Mouse (Mus musculus) heart, adult 18-20 months (tissue): ENCODE measurements around the gene Tubgcp6. TPM values are rescaled to one million over a fixed set of nuclear protein-coding genes. Genes with fewer than 3 reads are reported as not detected.

Experiments used
- DNase-seq, 2 experiments: peaks; one replicate each; pipeline ENCODE4 v3.0.0; 2021 to 2022; ENCODE audit warnings: mixed read lengths in 1 of 2
- microRNA-seq, 2 experiments: library from miRNA; unstranded; fragments of <30 nt; microRNA quantifications; one replicate each; pipeline ENCODE4 v1.2.0; 2022
- total RNA-seq, 2 experiments: library from RNA; stranded (reverse); gene quantifications; 2 replicates each; pipeline ENCODE4 v1.2.3; 2021

The Tubgcp6 gene
- total RNA-seq, 2 experiments from 2014 or later = 7.4 to 8.5 TPM

- DNase-seq = no peak
These were observed 59.4 kb downstream of the Tubgcp6 start for GRCm38 (mm10) chr15:89063536-89063935.

GRCm38 (mm10) chr15:89063001-89063400 lies 59.9 kb downstream of the Tubgcp6 start:
- DNase-seq = no peak

- no peak for DNase-seq
These were observed 60.4 kb downstream of the Tubgcp6 start for GRCm38 (mm10) chr15:89062518-89062910.

GRCm38 (mm10) chr15:89061761-89062517 lies 61.0 kb downstream of the Tubgcp6 start:
- DNase-seq = no peak

GRCm38 (mm10) chr15:89060811-89061460 lies 62.0 kb downstream of the Tubgcp6 start:
- no peak for DNase-seq

GRCm38 (mm10) chr15:89060032-89060681 lies 62.8 kb downstream of the Tubgcp6 start:
- no peak for DNase-seq

GRCm38 (mm10) chr15:89059161-89059931 lies 63.6 kb downstream of the Tubgcp6 start, which contains the start of gene Panx2:
Gene Panx2 (plus strand): TSS chr15:89059734.
- no peak for DNase-seq

GRCm38 (mm10) chr15:89058736-89059135 lies 64.2 kb downstream of the Tubgcp6 start:
- no peak for DNase-seq

GRCm38 (mm10) chr15:89054666-89055065 lies 68.2 kb downstream of the Tubgcp6 start:
- no peak for DNase-seq

Small RNA genes within 50 kb of the gene (microRNA-seq; reads per million reads assigned to microRNA genes)
- gene Mir7118 = 0.27 to 0.38 reads per million in 2 experiments

Other genes starting within 250 kb of the Tubgcp6 start
- gene Ttll8, start 168.7 kb downstream of the Tubgcp6 start, total RNA-seq = not detected
- not detected for gene Mlc1, start 144.1 kb downstream of the Tubgcp6 start, total RNA-seq
- gene Mov10l1, start 140.2 kb downstream of the Tubgcp6 start, total RNA-seq = 100 to 1,000 TPM; 115 to 121 TPM
- 1 to 10 TPM; 2.0 to 2.4 TPM for gene Panx2, start 63.4 kb downstream of the Tubgcp6 start, total RNA-seq
- gene Trabd, start 48.0 kb downstream of the Tubgcp6 start, total RNA-seq = 10 to 100 TPM; 46.6 to 56.5 TPM
- gene Selenoo, start 34.0 kb downstream of the Tubgcp6 start, total RNA-seq = 10 to 100 TPM; 16.1 to 16.5 TPM
- gene Hdac10, start 5.6 kb upstream of the Tubgcp6 start, total RNA-seq = 1 to 10 TPM; 6.3 to 7.4 TPM
- 10 to 100 TPM; 24.4 to 24.8 TPM for gene Mapk12, start 17.6 kb upstream of the Tubgcp6 start, total RNA-seq
- 1 to 10 TPM; 2.7 to 3.0 TPM for gene Mapk11, start 26.5 kb upstream of the Tubgcp6 start, total RNA-seq
- gene Plxnb2, start 57.7 kb upstream of the Tubgcp6 start, total RNA-seq = 10 to 100 TPM; 76.7 to 83.5 TPM
- gene Dennd6b, start 73.4 kb upstream of the Tubgcp6 start, total RNA-seq = 1 to 10 TPM; 8.3 to 9.6 TPM
- 10 to 100 TPM; 75.1 to 76.9 TPM for gene Ppp6r2, start 88.4 kb upstream of the Tubgcp6 start, total RNA-seq
- gene Sbf1, start 192.2 kb upstream of the Tubgcp6 start, total RNA-seq = 10 to 100 TPM; 57.6 to 57.8 TPM
- gene Adm2, start 199.6 kb upstream of the Tubgcp6 start, total RNA-seq = not detected
- not detected for gene Miox, start 211.3 kb upstream of the Tubgcp6 start, total RNA-seq
- gene Lmf2, start 232.5 kb upstream of the Tubgcp6 start, total RNA-seq = 10 to 100 TPM; 25.8 to 26.1 TPM
- gene Ncaph2, start 232.6 kb upstream of the Tubgcp6 start, total RNA-seq = 10 to 100 TPM; 50.7 to 62.9 TPM